Mouse (Mus musculus) lung, embryonic 16.5 days (tissue): ENCODE data around the gene Alk. TPM values are rescaled to one million over a fixed set of nuclear protein-coding genes. Genes with fewer than 3 reads are reported as not detected.
A peak's percentile ranks its signal among the peaks of the same experiment; 100 is the strongest.

Experiments
- ATAC-seq: fragments of 200-750 bp; cut with Nextera tagmentation; 2 replicates; pipeline ENCODE4 v1.8.0; 2017; ENCODE audit warnings: low read depth, mild to moderate bottlenecking, moderate library complexity
- H3K27ac ChIP-seq: fragments of 300-500 bp; sonication (generic); 2 replicates; pipeline ENCODE4 v1.5.1; 2014; ENCODE audit warnings: mild to moderate bottlenecking, control low read depth, low read length
- H3K27me3 ChIP-seq: fragments of 300-500 bp; sonication (generic); 2 replicates; pipeline ENCODE4 v1.6.1; 2014; ENCODE audit warnings: low read depth, low read length, mixed read lengths; ENCODE audit not compliant: control insufficient read depth, insufficient read depth
- H3K36me3 ChIP-seq: fragments of 300-500 bp; sonication (generic); 2 replicates; pipeline ENCODE4 v1.6.1; 2014; ENCODE audit warnings: low read length; ENCODE audit not compliant: control insufficient read depth, insufficient read depth
- H3K4me1 ChIP-seq: fragments of 300-500 bp; sonication (generic); replicated peaks from 2 replicates; pipeline ENCODE4 v1.6.1; 2014; ENCODE audit warnings: low read length, mixed read lengths; ENCODE audit not compliant: control insufficient read depth, insufficient read depth
- H3K4me2 ChIP-seq: fragments of 300-500 bp; sonication (generic); 2 replicates; pipeline ENCODE4 v1.6.1; 2014; ENCODE audit warnings: low read depth, low read length, control low read depth
- H3K4me3 ChIP-seq: fragments of 300-500 bp; sonication (generic); 2 replicates; pipeline ENCODE4 v1.5.1; 2014; ENCODE audit warnings: mild to moderate bottlenecking, low read length, control low read depth
- H3K9ac ChIP-seq: fragments of 300-500 bp; sonication (generic); 2 replicates; pipeline ENCODE4 v1.6.1; 2014; ENCODE audit warnings: low read length, control low read depth
- H3K9me3 ChIP-seq: fragments of 300-500 bp; sonication (generic); 2 replicates; pipeline ENCODE4 v1.6.1; 2016; ENCODE audit warnings: low read length; ENCODE audit not compliant: control insufficient read depth
- whole genome bisulfite sequencing: fragments of 180-500 bp; shearing (Covaris S2); extraction: QIAGEN DNeasy Blood & Tissue Kit; methylation state at CpG from one replicate; pipeline ENCODE4 v1.1.7; 2014; 5-methylcytosine and 5-hydroxymethylcytosine counted together
- polyA plus RNA-seq: library from polyadenylated mRNA; unstranded; fragments of >200 nt; fragmentation: Nextera tagmentation; extraction: Ambion mirVana; gene quantifications from 2 replicates; pipeline ENCODE4 v1.2.1, GENCODE M21; 2015

Gene Alk
- polyA plus RNA-seq, 1 experiment from 2014 or later = not detected

- WGBS = 18% methylated on average over 3 of the region's 3 CpGs
- Histone ChIP-seq H3K4me3 (no peak overlapping the region), H3K9ac (no peak overlapping the region), H3K4me2 (no peak overlapping the region), H3K27me3 (no peaks in the 10 kb centered on the region), H3K9me3 (no peaks in the 10 kb centered on the region), H3K4me1 (peaks cover 3% of the 10 kb centered on the region), H3K27ac (no peak overlapping the region), H3K36me3 (no peaks in the 10 kb centered on the region)
- ATAC-seq = peak; percentile 43; the same call in 1 of the 2 replicates
These were observed 623.8 kb downstream of the Alk start for GRCm38 (mm10) chr17:71980518-71981145.

DNA sequence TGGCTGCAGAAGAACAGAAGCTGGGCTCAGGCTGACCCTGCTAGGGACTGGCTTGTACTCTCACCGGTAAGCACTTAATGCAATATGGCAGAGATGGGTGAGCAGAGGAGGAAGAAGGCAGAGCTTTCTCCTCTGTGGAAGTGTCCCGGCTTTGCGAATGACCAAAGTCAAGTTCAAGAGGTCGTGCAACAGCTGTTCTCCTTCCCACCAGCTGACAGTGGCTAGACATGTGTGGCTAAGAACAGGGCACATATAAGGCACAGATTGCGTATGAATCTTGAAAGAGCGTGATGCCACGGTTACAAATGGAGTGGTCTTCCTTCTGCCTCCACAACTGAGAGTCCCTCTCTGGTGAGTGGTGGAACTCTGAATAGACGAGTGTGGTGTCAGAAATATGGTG lies 625.3 kb downstream of the Alk start:
- H3K9ac ChIP-seq = no peak overlapping the region
- no peaks in the 10 kb centered on the region for H3K27me3 ChIP-seq
- WGBS = 72% methylated on average over 8 of the region's 8 CpGs
- no peak overlapping the region for H3K4me3 ChIP-seq
- H3K27ac ChIP-seq = no peak overlapping the region
- H3K36me3 ChIP-seq = no peaks in the 10 kb centered on the region
- no peaks in the 10 kb centered on the region for H3K9me3 ChIP-seq
- no peak overlapping the region for H3K4me2 ChIP-seq
- peaks cover 3% of the 10 kb centered on the region for H3K4me1 ChIP-seq
- no peak for ATAC-seq

- ATAC-seq = no peak
- Histone ChIP-seq H3K36me3 (no peaks in the 10 kb centered on the region), H3K27me3 (no peaks in the 10 kb centered on the region), H3K4me2 (no peak overlapping the region), H3K4me3 (no peak overlapping the region), H3K4me1 (peaks cover 3% of the 10 kb centered on the region), H3K9ac (no peak overlapping the region), H3K27ac (no peak overlapping the region), H3K9me3 (no peaks in the 10 kb centered on the region)
- 83% methylated on average over 4 of the region's 4 CpGs for WGBS
These were observed 627.8 kb downstream of the Alk start for GRCm38 (mm10) chr17:71976661-71977060.

- H3K27me3 ChIP-seq = no peaks in the 10 kb centered on the region
- no peak for ATAC-seq
- no peak overlapping the region for H3K27ac ChIP-seq
- WGBS = 80% methylated on average over 7 of the region's 7 CpGs
- H3K4me1 ChIP-seq = no peaks in the 10 kb centered on the region
- H3K4me2 ChIP-seq = no peak overlapping the region
- no peaks in the 10 kb centered on the region for H3K9me3 ChIP-seq
- H3K36me3 ChIP-seq = no peaks in the 10 kb centered on the region
- H3K4me3 ChIP-seq = no peak overlapping the region
- H3K9ac ChIP-seq = no peak overlapping the region
These were observed 630.7 kb downstream of the Alk start for GRCm38 (mm10) chr17:71973704-71974103.

DNA sequence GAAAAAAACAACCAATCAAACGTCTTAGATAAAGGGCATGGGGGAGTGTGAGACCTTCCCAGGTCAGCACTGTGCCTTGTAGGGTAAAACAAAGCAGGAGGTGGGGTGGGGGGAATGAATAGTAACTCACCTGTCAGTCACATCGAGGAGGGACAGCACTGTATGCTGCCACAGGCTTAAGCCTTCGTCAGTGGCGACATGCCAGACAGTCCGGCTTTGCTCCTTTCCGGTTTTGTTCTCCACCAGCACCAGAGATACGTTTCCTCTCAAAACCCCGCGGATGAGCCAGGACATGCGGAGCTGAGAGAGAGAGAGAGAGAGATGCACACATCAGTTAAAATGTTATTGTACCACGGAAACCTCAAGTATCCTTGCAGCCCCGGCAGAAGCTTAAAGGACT lies 637.1 kb downstream of the Alk start:
- H3K4me3 ChIP-seq = no peak overlapping the region
- no peak for ATAC-seq
- no peak overlapping the region for H3K27ac ChIP-seq
- no peaks in the 10 kb centered on the region for H3K9me3 ChIP-seq
- no peak overlapping the region for H3K9ac ChIP-seq
- H3K4me2 ChIP-seq = no peak overlapping the region
- 62% methylated on average over 12 of the region's 12 CpGs for WGBS
- no peaks in the 10 kb centered on the region for H3K27me3 ChIP-seq
- no peaks in the 10 kb centered on the region for H3K4me1 ChIP-seq
- no peaks in the 10 kb centered on the region for H3K36me3 ChIP-seq

DNA sequence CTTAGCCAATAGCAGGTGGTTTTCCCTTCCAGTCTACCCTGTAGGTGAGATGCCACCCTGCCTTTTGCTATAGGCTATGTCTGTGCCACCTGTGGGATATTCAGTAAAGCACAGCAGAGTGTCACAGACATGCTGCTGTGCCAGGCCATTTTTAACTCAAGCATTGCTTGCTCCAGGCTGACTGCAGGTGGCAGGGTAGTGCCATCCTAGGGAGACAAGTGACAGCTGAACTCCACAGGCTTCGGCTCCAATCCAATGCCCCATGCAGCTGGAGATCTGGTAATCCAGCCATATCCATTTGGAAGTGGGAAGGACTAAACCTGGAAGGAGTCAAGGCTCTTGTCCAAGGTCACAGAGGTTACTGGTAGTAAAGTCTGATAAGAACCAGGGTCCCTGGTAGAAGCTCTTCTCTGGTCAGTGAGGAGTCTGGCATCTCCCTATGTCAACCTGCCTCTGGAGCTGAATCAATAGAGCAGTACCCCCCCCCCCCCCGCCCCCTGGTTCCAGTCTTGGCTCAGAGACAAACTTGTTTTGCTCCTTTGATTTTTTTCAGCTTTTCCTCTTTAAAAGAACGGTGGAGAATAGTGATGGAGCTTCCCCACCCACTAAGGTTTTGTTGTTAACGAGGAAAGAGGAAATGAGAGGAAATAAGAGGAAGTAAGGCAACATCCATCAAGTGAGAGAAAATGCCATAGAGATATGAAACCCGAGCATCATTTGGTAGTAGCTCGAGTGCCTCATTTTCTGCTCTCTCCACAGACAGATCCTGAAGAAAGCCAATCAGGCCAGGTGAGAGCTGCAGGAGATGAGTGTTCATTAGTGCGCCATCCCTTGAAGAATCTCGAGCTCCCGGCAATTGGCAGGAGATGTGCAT lies 638.5 kb downstream of the Alk start:
- Histone ChIP-seq H3K4me1 (no peaks in the 10 kb centered on the region), H3K9me3 (no peaks in the 10 kb centered on the region), H3K9ac (no peak overlapping the region), H3K4me2 (no peak overlapping the region), H3K27me3 (no peaks in the 10 kb centered on the region), H3K36me3 (no peaks in the 10 kb centered on the region), H3K4me3 (no peak overlapping the region), H3K27ac (no peak overlapping the region)
- WGBS = 52% methylated on average over 9 of the region's 9 CpGs
- no peak; the same call in 1 of the 2 replicates for ATAC-seq

GRCm38 (mm10) chr17:71964610-71965009 lies 639.8 kb downstream of the Alk start:
- no peak for ATAC-seq
- H3K4me1 ChIP-seq = no peaks in the 10 kb centered on the region
- 70% methylated on average over 11 of the region's 11 CpGs for WGBS

GRCm38 (mm10) chr17:71962746-71963145 lies 641.7 kb downstream of the Alk start:
- no peak for ATAC-seq
- WGBS = 34% methylated on average over 9 of the region's 9 CpGs
- no peak overlapping the region for H3K4me3 ChIP-seq

More at GRCm38 (mm10) chr17:71964610-71965009, 639.8 kb downstream of the Alk start:
- no peaks in the 10 kb centered on the region for H3K27me3 ChIP-seq
- no peak overlapping the region for H3K4me3 ChIP-seq
- H3K9me3 ChIP-seq = no peaks in the 10 kb centered on the region
- H3K4me2 ChIP-seq = no peak overlapping the region
- no peak overlapping the region for H3K9ac ChIP-seq
- H3K27ac ChIP-seq = no peak overlapping the region
- no peaks in the 10 kb centered on the region for H3K36me3 ChIP-seq

GRCm38 (mm10) chr17:71955011-71955410 lies 649.4 kb downstream of the Alk start:
- Histone ChIP-seq H3K9ac (no peak overlapping the region), H3K27me3 (no peaks in the 10 kb centered on the region), H3K4me3 (no peak overlapping the region), H3K4me2 (no peak overlapping the region), H3K4me1 (no peaks in the 10 kb centered on the region), H3K9me3 (0 out of 2 replicates have a peak, but pooled peaks cover 6% of the 10 kb centered on the region), H3K36me3 (no peaks in the 10 kb centered on the region), H3K27ac (no peak overlapping the region)
- 82% methylated on average over 7 of the region's 7 CpGs for WGBS
- ATAC-seq = no peak

More at GRCm38 (mm10) chr17:71962746-71963145, 641.7 kb downstream of the Alk start:
- no peaks in the 10 kb centered on the region for H3K36me3 ChIP-seq
- H3K9ac ChIP-seq = no peak overlapping the region
- no peak overlapping the region for H3K4me2 ChIP-seq
- H3K27ac ChIP-seq = no peak overlapping the region
- no peaks in the 10 kb centered on the region for H3K9me3 ChIP-seq
- no peaks in the 10 kb centered on the region for H3K4me1 ChIP-seq
- no peaks in the 10 kb centered on the region for H3K27me3 ChIP-seq
